Mouse (Mus musculus): ENCODE data around the gene Knstrn.
A peak's percentile ranks its signal among the peaks of the same experiment; 100 is the strongest.

The Knstrn gene

DNA sequence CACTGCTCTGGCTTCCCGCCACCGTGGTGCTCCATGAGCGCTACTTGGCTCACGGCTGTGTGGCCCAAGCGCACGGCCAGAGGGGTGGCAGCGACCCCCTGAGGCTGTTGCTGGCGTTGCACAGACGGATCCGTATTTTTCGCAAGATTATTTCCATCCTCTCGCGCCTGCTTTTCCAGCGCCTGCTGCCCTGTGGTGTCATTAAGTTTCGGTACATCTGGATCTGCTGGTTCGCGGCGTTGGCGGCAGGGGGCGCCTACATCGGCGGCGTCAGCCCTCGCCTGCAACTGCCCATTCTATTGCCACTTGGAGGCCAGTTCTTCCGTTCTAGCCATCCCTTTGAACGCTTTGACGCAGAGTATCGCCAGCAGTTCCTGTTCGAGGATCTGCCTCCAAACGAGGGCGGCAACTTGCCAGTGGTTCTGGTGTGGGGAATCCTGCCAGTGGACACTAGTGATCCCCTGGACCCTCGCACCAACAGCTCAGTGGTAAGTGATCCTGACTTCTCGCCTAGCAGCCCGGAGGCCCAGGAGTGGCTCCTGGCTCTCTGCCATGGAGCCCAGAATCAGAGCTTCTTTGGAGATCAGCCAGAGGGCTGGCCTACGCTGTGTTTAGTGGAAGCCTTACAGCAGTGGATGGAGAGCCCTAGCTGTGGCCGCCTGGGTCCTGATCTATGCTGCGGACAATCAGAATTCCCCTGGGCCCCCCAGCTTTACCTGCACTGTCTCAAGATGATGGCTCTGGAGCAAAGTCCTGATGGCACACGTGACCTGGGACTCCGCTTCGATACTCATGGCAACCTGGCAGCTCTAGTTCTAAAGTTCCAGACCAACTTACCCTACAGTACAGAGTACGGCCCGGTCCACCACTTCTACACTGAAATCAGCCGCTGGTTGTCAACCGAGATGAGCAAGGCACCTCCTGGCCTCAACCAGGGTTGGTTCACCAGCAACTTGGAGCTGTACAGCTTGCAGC is 23.0 kb upstream of the Knstrn start:
- peak; percentile 34 to 38 for DNase-seq (ENCODE audit: low spot score in 2 of 2)

DNA sequence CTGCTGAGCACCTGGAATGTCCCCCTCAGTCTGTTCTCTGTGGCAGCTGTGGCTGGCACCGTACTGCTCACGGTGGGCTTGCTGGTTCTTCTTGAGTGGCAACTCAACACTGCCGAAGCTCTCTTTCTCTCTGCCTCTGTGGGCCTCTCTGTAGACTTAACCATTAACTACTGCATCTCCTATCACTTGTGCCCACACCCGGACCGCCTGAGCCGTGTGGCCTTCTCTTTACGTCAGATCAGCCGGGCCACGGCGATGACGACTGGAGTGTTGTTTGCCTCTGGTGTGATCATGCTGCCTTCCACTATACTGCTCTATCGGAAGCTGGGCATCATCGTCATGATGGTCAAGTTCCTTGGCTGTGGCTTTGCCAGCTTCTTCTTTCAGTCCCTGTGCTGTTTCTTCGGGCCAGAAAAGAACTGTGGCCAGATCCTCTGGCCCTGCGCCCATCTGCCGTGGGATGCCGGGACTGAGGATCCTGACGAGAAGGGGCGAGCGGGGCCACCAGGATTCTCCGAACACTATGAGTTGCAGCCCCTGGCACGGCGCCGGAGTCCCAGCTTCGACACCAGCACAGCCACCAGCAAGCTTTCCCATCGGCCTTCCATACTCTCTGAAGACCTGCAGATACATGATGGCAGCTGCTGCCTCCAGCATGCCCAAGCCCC is 22.1 kb upstream of the Knstrn start:
- no peak for DNase-seq (ENCODE audit: low spot score in 2 of 2)

DNA sequence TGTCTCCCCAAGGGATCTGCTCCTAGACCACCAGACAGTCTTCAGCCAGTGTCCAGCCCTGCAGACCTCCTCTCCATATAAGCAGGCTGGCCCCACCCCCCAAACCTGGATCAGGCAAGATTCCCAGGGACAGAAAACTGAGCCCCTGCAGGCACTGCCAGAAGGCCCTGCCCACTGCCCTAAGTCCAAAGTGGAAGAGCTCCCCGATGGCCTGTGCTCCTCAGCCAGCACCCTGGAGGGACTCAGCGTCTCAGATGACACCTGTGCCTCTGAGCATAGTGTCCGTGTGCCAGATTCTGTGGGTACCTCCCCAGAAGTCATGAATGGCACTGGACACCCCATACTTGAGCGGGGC is 21.6 kb upstream of the Knstrn start:
- no peak for DNase-seq (ENCODE audit: low spot score in 2 of 2)

DNA sequence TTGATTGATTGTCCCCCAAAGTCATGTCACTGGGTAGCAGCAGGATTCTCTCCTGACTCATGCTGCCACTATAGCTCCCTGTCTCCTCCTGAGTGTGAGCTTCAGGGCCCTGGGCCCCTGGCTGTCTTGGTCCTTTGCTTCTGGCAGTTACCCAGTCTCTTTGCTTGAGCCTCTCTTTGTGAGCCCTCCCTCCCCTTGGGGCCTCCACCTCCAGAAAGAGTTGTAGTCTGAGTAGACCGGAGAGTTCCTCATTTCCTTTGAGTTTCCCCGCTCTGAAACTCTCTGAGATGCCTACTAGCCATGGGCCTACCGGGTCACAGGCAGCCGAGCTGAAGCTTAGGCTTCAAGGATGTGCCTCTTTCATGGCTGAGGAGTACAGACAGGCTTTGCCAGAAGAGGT is 20.2 kb upstream of the Knstrn start:
- DNase-seq (ENCODE audit: low spot score in 2 of 2) = no peak

DNA sequence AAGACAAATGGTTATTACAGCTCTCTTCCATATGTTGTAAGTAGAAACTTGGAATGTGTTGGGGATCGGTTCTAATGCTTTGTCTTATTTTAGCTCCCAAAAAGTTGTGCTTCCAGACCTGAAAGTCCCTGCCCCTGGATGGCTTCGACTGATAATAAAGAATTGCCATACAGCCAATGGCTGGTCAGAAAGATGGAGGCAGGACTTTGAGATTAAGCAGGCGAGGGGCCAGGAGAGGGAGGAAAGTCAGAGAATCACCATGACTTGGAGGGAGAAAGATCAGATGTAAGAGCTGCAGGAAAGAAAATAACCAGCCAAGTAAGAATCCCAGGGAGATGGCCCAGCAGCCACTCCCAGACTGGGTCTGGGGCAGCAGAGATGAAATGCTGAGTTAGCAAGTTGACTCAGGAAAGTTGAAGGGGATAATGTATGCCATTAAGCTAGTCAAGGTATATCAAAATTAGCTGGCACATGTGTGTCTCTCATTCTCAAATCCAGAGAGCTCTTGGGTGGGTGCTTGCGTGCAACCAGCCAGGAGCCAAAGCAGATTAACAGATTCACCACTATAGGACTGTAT is 11.2 kb upstream of the Knstrn start:
- DNase-seq (ENCODE audit: low spot score in 2 of 2) = no peak

DNA sequence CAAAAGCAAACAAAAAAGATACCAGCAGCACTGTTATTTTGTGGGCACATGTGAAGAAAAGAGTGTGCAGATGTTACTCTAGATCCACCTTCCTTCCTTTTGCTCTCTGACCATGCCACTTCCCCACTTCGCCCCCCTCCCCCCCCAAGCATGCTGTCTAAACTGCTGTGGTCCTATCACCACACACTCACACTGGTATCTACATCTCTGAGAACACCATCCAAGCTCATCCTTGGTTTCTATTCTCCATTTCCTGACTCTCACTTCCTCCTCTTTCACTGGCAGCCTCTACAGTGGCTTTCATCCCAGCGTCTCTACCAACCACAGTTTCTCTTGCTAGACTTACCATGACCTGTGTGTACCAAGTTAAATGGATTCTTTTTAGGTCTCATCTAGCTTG is 9.3 kb upstream of the Knstrn start:
- DNase-seq (ENCODE audit: low spot score in 2 of 2) = peak; percentile 49 to 59

DNA sequence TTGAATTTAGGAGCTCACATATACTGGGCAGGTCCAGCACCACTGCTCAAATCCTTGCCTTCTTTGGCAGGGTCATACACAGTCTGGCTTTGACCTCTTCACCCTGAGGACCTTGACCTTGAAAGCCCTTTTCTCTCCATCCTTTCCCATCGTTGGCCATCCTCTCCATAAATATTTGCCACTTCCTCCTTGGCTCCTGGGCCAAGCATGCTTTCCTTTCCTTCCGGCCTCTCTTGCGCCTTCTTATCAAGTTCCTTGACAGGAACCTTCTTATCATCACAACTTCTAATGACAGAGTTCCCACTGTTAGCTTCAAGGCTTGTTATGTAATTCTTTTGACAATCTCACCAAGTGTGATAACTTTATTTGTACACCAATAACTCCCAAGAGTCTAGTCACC is 8.7 kb upstream of the Knstrn start:
- no peak for DNase-seq (ENCODE audit: low spot score in 2 of 2)

DNA sequence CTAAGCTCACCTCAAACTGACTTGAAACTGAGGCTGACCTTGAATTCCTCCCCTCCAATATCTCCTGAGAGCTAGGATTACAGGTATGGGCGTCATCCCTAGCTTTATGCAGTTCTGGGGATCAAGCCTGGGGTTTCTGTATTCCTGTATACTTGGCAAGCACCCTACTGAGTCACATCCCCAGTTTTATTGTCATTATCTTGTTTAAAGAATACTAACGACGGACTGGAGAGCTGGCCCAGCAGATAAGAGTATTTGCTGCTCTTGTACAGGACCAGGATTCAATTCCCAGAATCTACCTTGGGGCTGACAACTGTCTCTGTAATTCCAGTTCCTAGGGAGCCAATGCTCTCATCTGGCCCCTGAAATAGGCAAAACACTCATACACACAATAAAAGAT is 8.0 kb upstream of the Knstrn start:
- DNase-seq (ENCODE audit: low spot score in 2 of 2) = no peak

DNA sequence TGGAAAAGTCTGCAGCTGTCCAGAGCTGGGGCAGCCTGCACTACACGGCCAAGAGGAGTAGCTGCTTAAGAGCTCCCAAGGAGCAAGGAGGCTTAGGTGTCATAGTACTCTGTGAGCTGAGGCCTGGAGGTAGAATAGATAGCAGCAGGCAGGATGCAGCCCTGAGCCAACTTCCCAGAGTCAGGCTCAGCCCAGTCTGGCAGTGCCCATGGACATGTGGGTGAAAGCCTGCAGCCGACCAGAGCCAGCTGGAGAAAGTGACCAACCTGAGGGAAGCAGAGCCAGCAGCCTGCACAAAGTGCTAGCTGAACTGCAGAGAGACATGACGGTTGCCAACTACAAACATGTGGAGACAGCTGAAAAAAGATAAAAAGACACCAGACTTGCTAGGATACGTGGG is 6.9 kb upstream of the Knstrn start:
- no peak for DNase-seq (ENCODE audit: low spot score in 2 of 2)

DNA sequence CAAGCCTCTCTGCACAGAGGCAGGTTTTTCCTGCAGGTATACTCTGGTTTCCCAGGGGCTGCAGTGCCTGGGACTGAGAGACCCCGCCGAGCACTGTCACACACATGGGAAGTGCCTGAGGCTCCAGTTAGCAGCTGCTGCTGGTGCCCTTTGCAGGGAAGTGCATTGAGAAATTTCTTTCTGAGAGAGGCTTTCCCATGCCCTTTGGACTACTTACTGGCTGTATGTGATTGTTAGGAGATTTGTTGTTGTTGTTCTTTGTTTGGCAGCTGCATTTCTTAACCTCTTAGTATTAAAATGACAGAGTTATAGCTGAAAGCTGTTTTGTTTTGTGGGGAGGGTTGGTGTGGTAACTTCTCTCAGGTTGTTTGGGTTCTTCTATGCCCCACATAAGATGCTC is 2.9 kb upstream of the Knstrn start:
- DNase-seq (ENCODE audit: low spot score in 2 of 2) = no peak

DNA sequence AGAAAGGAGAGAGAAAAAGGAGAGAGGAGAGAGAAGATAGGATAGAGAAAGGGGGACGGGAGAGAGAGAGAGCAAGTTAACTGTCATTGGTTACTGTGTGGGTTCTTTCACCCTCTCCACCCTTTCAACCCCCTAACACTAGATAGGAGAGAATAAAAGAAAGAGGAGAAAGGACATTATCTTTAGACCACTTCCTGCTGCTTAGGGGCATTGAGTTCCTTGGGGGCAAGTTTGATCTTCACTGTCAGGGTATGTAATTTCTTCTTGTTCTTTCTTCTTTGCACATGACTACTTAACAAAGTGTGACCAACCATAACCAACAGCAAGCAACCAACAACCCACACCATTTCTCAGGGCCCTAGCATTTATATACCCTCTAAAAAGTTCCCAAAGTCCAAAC is 1.1 kb upstream of the Knstrn start:
- DNase-seq (ENCODE audit: low spot score in 2 of 2) = no peak

DNA sequence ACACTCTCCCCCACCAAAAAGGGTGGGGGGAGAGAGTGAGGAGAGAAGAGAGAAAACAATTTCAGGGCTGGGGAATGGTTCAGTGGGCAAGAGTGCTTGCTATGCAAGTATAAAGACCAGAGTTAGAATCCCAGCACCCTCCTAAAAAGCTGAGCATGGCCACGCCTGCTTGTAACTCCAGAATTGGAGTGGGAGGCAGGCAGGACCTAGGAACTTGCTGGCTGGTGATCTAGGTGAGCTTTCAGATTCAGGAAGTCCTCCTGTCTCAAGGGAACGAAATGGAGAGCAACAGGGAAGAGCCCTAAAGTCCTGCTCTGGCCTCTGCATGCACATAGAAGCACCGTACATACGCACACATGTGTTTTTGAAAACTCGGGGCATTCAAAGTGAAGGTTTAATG is 9.0 kb downstream of the Knstrn start:
- DNase-seq (ENCODE audit: low spot score in 2 of 2) = no peak

DNA sequence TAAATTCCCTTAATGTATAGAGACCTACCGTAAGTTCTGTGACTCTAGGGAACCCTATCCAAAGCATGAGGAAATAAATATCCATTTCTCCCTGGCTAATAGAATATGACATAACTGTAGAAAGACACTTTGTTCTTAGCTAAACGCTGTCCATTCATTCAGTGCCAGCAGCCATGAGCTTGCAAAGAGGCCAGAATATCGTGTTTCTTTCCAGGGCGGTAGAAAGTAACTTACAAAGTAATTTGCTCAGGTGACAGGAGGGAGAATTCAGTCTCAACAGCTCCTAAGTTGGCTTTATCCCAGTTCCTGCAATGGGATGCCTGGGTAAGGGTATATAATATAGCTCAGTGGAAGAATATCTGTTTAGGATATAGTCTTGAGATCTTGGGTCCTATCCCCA is 10.6 kb downstream of the Knstrn start:
- no peak for DNase-seq (ENCODE audit: low spot score in 2 of 2)

DNA sequence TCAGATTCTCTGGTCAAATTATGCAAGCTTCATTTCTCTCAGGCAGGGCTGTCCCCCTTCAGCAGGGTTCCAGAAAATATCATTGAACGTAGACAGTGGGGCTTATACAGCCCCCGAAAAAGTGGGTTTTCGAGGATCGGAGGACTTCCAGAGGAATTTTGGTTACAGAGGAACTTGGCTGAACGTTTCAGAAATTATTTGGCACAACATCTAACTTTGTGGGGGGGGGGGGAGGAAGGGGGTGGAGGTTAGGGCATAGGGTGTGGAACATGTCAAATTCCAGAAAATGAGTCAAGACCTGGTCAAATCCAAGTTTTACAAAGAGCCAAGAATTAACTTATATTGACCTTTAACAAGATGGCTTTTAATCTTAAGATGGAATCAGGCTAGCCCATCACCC is 15.3 kb downstream of the Knstrn start:
- no peak for DNase-seq (ENCODE audit: low spot score in 2 of 2)

DNA sequence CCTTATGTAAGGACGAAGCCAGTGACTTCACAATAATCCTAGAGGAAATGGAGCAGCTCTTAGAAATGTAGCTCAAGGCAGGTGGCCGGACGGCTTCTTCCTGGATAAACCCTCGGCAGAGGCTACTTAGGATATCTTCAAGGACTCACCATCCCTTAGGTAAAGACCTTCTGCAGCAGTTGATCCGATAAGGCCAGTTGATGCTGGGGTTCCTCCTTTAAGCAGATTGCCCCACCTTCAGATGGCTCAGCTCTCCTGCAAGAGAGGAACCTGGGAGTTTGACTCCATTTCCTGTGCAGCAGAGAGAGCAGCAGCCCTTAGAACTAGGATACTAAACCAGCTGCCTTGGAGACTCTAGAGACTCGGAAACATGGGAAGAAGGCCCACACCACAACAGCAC is 20.3 kb downstream of the Knstrn start:
- no peak for DNase-seq (ENCODE audit: low spot score in 2 of 2)

DNA sequence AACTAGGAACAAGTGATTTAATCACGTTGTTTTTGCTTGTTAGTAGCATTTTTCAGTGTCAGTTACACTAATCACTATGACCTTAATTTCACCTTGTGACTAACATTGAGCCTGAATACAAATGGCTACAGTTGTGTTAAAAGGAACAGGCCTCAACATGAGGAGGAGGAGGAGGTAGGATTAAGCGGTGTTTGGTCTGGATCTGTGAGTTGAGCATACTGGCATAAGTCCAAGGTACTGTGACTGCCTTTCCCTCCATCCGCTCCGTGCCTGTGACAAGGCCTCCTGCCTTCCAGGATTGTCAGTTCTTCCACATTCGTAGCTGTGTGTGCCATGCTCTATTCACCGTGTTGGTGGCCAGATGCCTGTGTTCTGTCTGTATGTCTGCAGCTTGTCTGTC is 21.3 kb downstream of the Knstrn start:
- DNase-seq (ENCODE audit: low spot score in 2 of 2) = no peak

DNA sequence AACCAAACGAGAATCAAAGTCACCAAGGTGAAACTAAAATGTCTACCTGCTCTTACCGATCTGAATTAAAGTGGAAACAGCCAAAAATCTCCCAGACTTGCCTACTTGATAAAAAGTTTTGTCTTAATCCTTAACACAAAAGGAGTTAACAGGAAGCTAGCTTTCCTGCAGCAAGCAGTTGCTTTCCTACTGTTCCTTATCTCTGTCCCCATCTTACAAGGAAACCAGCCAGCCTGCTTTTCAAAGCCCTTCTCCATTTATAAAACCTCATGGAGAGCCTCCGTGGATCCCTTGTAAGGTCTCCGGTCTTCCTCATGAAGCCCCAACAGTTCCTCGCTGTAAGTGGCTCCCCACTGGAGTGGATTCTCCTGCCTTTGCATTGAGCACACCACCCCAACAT is 24.5 kb downstream of the Knstrn start:
- DNase-seq (ENCODE audit: low spot score in 2 of 2) = no peak

DNA sequence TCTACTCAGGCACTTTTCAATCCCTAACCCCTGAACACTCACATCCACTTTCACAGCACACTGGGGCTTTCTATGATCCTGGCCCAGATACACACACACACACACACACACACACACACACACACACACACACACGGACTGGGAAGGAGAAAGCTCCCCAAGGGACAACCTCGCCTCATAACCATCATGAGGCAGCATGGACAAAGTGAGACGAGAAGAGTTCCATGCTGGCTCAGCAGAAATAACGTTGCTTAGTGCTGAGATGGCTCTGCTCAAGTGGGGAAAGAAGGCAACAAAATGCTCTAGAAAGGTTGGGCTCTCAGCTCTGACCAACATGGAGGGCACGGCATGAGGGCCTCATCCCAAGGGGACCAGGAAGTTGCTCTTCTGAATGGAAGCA is 27.4 kb downstream of the Knstrn start:
- no peak for DNase-seq (ENCODE audit: low spot score in 2 of 2)

DNA sequence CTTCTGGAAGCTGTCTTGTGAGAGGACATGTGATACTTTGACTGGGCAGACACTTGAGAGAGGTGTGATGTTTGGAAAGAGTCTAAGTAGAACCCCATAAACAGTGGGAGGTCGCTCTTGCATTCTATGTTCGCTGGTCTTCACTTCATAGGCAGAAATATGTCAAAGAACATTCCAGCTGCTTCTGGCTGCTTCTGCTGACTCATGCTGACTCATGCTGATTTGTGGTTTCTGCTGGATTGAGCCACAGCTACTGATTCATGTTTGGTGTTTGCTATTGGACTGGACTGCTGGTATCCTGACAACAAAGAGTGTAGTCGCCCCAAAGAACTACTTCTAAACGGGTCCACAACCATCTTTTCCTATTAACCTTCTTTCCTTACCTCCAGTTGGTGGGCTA is 28.0 kb downstream of the Knstrn start:
- peak; percentile 4 to 36 for DNase-seq (ENCODE audit: low spot score in 2 of 2)

DNA sequence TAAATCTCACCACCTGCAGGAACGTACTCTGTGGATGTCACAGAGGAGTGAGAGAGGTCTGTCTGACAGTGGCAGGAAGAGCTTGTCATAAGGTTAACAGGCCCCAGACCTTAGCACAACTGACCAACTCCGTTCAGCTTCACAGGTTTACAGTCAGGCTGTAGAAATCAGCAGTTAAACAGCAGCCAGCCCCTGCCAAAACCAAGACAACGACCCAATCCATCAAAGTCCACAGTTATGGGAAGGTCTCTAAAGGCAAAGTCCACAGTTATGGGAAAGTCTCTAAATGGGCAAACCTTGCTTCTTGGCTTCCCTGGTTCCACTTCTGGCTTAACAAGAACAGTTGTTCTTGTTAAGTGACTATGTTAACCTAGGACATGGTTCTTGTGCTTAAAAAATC is 30.6 kb downstream of the Knstrn start:
- no peak for DNase-seq (ENCODE audit: low spot score in 2 of 2)

DNA sequence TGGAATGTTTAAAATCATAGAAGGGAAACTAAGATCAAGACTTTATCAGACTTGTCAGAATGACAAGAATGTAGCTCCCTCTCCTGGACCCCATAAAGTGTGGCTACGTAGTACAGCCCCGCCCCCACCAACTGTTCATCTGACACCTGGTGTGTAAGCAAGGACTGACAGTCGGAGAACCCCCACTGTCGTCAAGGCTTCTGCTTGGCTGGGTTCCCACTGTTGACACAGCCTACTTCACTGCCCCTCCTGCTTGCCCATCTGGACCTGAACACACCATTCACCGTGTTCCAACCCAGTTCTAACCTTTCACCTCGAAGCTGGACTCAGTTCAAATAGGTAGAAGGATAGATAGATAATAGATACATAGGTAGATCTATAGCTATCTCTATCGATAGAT is 32.4 kb downstream of the Knstrn start:
- peak; percentile 23 to 24 for DNase-seq (ENCODE audit: low spot score in 2 of 2)

DNA sequence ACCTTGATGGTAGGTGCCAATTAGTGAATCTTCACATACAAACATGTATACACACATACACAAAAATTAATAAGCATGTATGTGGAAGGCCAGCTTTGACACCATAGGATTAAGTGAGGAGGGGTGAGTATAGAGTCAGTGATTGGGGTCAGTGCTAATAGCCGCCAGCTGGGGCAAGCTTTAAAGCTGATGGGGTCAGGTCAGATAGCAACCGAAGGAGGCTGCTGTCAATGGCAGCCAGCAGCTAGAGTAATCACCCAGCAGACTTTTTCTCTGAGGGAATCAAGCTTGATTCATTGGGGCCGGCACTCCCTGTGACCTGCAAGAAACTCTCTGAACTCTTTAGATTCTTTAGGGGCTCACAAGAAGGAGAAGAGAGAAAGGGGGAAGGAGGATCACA is 38.0 kb downstream of the Knstrn start:
- DNase-seq (ENCODE audit: low spot score in 2 of 2) = no peak
